Mouse (Mus musculus) hindbrain, embryonic 14.5 days (tissue): ENCODE measurements around the gene A830005F24Rik. TPM values are rescaled to one million over a fixed set of nuclear protein-coding genes. Genes with fewer than 3 reads are reported as not detected.
"Not testable (repeated sequence)": the region's sequence is repeated elsewhere in the genome, so short reads cannot be mapped to it uniquely, and the experiment has no call there.

Source experiments
- ATAC-seq: fragments of 200-750 bp; cut with Nextera tagmentation; 2 replicates; pipeline ENCODE4 v1.8.0; 2017; ENCODE audit warnings: moderate number of reproducible peaks, mild to moderate bottlenecking, moderate TSS enrichment, moderate library complexity; ENCODE audit not compliant: low FRiP score
- DNase-seq: peaks from one replicate; pipeline ENCODE4 v3.0.0-alpha.2; 2015; ENCODE audit warnings: low spot score
- H3K27ac ChIP-seq: fragments of 300-500 bp; sonication (generic); 2 replicates; pipeline ENCODE4 v1.5.1; 2014; ENCODE audit warnings: mild to moderate bottlenecking, moderate library complexity
- H3K27me3 ChIP-seq: fragments of 300-500 bp; sonication (generic); 2 replicates; pipeline ENCODE4 v1.6.1; 2014; ENCODE audit warnings: mild to moderate bottlenecking, low read length, mixed read lengths; ENCODE audit not compliant: control insufficient read depth, insufficient read depth
- H3K36me3 ChIP-seq: fragments of 300-500 bp; sonication (generic); replicated peaks from 2 replicates; pipeline ENCODE4 v1.6.1; 2014; ENCODE audit not compliant: control insufficient read depth, insufficient read depth
- H3K4me1 ChIP-seq: fragments of 300-500 bp; sonication (generic); replicated peaks from 2 replicates; pipeline ENCODE4 v1.6.1; 2014; ENCODE audit warnings: antibody characterized with exemption, low read length, mixed read lengths; ENCODE audit not compliant: control insufficient read depth, insufficient read depth
- H3K4me2 ChIP-seq: fragments of 300-500 bp; sonication (generic); replicated peaks from 2 replicates; pipeline ENCODE4 v1.6.1; 2014; ENCODE audit warnings: mild to moderate bottlenecking, moderate library complexity
- H3K4me3 ChIP-seq: fragments of 300-500 bp; sonication (generic); replicated peaks from 2 replicates; pipeline ENCODE4 v1.5.1; 2014; ENCODE audit warnings: mild to moderate bottlenecking, low read length
- H3K9ac ChIP-seq: fragments of 300-500 bp; sonication (generic); 2 replicates; pipeline ENCODE4 v1.6.1; 2014
- H3K9me3 ChIP-seq: fragments of 300-500 bp; sonication (generic); 2 replicates; pipeline ENCODE4 v1.6.1; 2016; ENCODE audit warnings: low read length; ENCODE audit not compliant: control insufficient read depth
- WGBS: fragments of 180-500 bp; shearing (Covaris S2); extraction: QIAGEN DNeasy Blood & Tissue Kit; methylation state at CpG from one replicate; pipeline ENCODE4 v1.1.7; 2014; 5-methylcytosine and 5-hydroxymethylcytosine counted together
- polyA plus RNA-seq: library from polyadenylated mRNA; unstranded; fragments of >200 nt; fragmentation: Nextera tagmentation; extraction: Ambion mirVana; gene quantifications from 2 replicates; pipeline ENCODE4 v1.2.1, GENCODE M21; 2014

The A830005F24Rik gene
- polyA plus RNA-seq, 1 experiment from 2014 or later = 3.4 TPM

DNA sequence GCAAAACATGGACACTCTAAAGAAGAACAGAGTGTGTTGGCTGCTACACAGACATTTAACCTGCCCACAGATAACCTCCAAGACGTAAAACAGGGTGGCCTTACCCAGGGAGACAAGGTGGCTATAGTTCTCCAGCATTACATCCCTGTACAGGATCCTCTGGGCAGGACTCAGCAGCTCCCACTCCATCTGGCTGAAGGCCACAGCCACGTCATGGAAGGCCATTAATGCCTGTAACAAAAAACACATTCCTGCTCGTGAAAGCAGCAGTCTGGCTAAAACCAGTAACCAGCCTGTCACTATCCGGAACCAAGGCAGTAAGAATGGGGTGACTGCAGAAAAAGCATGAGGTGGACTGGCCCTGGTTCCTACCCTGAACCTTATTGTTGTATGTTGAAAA is 14.7 kb upstream of the A830005F24Rik start:
- Histone ChIP-seq H3K9me3 (peaks cover 12% of the 10 kb centered on the region), H3K27me3 (no peaks in the 10 kb centered on the region), H3K4me2 (no peak overlapping the region), H3K4me3 (no peak overlapping the region), H3K4me1 (peaks cover 5% of the 10 kb centered on the region; the same call in 1 of the 2 replicates), H3K9ac (no peak overlapping the region), H3K36me3 (peaks cover 27% of the 10 kb centered on the region), H3K27ac (0 out of 2 replicates have a peak overlapping the region, but pooled peaks have one; percentile 43)
- no peak for ATAC-seq
- WGBS = 64% methylated on average over 4 of the region's 4 CpGs
- peak; percentile 41 for DNase-seq

DNA sequence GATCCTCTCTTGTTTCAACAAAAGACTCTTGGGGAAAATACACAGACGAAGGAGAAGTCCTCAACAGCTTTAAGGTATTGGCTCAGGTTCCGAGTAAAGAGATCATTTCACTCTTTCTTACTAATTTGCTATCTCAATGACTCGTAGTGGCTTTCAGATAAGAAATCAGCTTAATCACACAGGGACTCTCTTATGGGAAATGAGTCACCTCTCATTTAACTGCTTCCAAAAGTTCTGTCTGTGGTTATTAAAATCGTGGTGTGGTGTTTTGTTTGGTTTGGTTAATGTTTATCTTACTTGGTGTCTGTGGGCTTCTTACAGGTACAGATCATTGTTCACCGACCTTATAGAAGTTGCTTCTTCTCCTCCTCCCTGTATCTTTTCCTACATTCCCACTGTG is 10.9 kb upstream of the A830005F24Rik start:
- Histone ChIP-seq H3K36me3 (peaks cover 43% of the 10 kb centered on the region), H3K9ac (no peak overlapping the region), H3K4me1 (peaks cover 5% of the 10 kb centered on the region; the same call in 1 of the 2 replicates), H3K27ac (no peak overlapping the region), H3K27me3 (no peaks in the 10 kb centered on the region), H3K4me2 (no peak overlapping the region), H3K9me3 (peaks cover 6% of the 10 kb centered on the region; the same call in 1 of the 2 replicates), H3K4me3 (no peak overlapping the region)
- 94% methylated on average over 5 of the region's 5 CpGs for WGBS
- DNase-seq (no peak), ATAC-seq (no peak)

DNA sequence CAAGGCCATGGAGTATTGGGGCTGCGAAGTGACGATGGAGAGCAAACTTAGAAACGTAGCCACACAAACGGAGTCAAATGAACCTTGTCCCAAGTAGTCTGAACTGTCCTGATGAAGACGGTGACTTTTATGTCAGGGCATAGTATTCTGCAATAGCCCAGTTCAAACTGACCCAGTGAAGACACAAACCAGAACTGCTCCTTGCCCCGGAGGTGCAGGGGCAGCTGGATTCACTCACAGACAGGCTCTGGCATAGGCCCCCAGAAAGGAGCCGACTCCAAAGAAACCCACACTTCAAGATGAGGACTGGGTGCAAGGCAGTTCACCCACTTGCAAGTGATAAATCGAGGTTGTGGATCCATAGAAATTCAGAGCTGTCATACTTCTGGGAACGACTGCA is 4.7 kb upstream of the A830005F24Rik start:
- DNase-seq (no peak), ATAC-seq (no peak)
- Histone ChIP-seq H3K4me1 (peaks cover 9% of the 10 kb centered on the region), H3K9me3 (peaks cover 2% of the 10 kb centered on the region; the same call in 1 of the 2 replicates), H3K4me2 (no peak overlapping the region), H3K27ac (no peak overlapping the region), H3K9ac (no peak overlapping the region), H3K36me3 (peaks cover 28% of the 10 kb centered on the region), H3K27me3 (no peaks in the 10 kb centered on the region), H3K4me3 (no peak overlapping the region)
- WGBS = 96% methylated on average over 9 of the region's 9 CpGs

DNA sequence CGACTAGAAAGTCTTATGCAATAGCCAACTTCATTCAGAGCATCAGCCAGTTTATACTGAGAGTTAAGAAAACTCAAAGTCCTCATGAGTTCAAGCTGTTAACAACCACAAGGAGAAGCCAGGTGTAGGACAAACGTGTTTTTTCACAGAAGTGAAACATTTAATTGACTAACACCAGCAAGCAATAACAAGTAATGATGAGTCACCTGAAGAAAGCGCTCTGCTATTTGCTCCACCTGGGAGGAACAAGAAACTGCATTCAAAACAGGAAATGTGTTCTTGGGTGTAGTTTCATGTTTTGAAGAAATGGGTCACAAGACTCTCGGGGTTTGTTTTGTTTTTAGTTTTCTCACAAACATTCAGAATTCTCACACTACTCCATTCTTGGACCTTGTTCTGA is 2.5 kb downstream of the A830005F24Rik start:
- Histone ChIP-seq H3K4me1 (peaks cover 11% of the 10 kb centered on the region), H3K9ac (no peak overlapping the region), H3K36me3 (no peaks in the 10 kb centered on the region), H3K9me3 (no peaks in the 10 kb centered on the region), H3K27me3 (no peaks in the 10 kb centered on the region), H3K4me3 (no peak overlapping the region), H3K27ac (no peak overlapping the region), H3K4me2 (no peak overlapping the region)
- DNase-seq (no peak), ATAC-seq (no peak)
- WGBS = 93% methylated on average over 4 of the region's 4 CpGs

DNA sequence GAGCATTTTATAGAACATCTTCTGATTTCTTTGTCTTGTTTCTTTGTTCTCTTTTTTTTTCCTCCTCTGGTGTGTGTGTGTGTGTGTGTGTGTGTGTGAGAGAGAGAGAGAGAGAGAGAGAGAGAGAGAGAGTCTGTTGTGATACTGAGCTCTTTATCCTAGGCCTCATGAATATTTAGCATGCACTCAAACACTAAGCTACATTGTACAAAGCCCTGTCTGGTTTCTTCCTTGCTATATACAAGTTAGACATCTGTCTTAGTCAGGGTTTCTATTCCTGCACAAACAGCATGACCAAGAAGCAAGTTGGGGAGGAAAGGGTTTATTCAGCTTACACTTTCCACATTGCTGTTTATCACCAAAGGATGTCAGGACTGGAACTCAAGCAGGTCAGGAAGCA is 5.8 kb downstream of the A830005F24Rik start:
- H3K27me3 ChIP-seq, H3K9ac ChIP-seq, H3K4me2 ChIP-seq, H3K27ac ChIP-seq, H3K4me3 ChIP-seq, DNase-seq, H3K4me1 ChIP-seq, H3K36me3 ChIP-seq, H3K9me3 ChIP-seq, ATAC-seq: not testable (repeated sequence)

DNA sequence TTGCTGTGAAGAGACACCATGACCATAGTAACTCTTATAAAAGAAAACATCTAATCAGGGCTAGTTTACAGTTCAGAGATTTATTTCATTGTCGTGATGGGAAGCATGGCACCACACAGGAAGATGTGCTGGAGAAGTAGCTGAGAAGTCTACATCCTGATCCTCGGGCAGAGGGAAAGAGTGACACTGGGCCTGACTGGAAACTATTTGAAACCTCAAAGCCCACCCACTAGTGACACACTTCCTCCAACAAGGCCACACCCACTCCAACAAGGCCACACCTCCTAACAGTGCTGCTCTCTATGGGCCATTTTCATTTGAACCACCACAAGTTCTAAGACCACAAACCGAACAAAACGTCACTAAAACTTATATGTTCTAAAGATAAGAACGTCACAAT is 12.4 kb downstream of the A830005F24Rik start:
- Histone ChIP-seq H3K4me1 (no peaks in the 10 kb centered on the region), H3K27ac (no peak overlapping the region), H3K9me3 (no peaks in the 10 kb centered on the region), H3K9ac (no peak overlapping the region), H3K36me3 (no peaks in the 10 kb centered on the region), H3K4me3 (no peak overlapping the region), H3K4me2 (no peak overlapping the region), H3K27me3 (no peaks in the 10 kb centered on the region)
- ATAC-seq (no peak), DNase-seq (no peak)
- WGBS = 85% methylated on average over 5 of the region's 5 CpGs

DNA sequence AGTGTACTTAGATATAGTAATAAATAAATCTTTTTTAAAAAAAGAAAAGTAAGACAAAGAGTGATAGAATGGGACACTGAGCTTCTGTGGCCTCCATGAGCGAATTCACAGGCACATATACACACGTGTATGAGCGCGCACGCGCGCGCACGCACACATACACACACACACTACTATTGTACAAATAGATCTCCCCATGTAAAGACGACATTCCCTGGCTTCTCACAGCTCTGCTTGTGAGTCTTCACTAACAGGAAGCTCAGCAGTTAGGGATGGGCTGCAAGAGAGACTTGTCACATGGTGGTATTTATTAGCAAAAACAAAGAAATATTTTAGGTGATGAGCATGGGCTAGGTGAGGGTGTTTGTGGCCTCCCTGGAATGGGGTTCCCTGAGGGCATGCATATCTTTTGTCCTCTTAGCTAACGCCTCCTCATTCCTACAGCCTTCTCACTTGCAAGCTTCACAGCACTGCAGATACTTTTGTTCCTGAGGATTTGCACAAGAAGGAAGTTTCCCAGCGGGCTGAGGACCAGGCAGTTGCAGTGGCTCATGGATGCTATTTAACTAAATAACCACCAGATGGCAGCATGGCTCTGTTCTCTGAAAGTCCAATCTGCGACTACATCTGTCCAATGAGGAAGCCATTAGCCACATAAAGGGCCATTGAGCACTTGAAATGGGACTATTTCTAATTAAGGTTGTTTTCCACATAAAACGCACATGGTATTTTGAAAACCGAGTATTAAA is 14.9 kb downstream of the A830005F24Rik start:
- no peaks in the 10 kb centered on the region for H3K4me1 ChIP-seq
- H3K4me2 ChIP-seq = no peak overlapping the region
- ATAC-seq = peak; percentile 85
- H3K27ac ChIP-seq = no peak overlapping the region
- no peaks in the 10 kb centered on the region for H3K9me3 ChIP-seq
- no peaks in the 10 kb centered on the region for H3K36me3 ChIP-seq
- 55% methylated on average over 15 of the region's 15 CpGs for WGBS
- H3K27me3 ChIP-seq = no peaks in the 10 kb centered on the region
- no peak overlapping the region for H3K9ac ChIP-seq
- DNase-seq = peak; percentile 97
- no peak overlapping the region for H3K4me3 ChIP-seq

DNA sequence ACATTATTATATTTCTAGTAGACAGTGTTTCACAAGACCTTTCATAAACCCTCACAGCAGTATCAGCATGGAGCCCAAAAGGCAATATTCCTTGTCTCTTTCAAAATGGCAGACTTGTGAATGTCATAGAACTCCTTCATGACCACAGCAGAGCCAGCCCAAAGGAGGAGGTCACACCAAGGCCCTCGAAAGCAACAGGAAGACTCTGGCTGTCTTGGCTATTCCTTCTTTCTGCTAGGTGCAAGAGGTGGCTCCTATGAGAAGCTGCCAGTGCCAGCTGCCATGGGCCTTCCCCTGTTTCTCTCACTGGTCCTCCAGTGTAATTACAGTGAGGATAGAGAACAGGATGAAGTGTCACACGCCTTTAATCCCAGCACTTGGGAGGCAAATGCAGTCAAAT is 15.7 kb downstream of the A830005F24Rik start:
- ATAC-seq = no peak
- no peak overlapping the region for H3K4me3 ChIP-seq
- 57% methylated on average over 2 of the region's 2 CpGs for WGBS

DNA sequence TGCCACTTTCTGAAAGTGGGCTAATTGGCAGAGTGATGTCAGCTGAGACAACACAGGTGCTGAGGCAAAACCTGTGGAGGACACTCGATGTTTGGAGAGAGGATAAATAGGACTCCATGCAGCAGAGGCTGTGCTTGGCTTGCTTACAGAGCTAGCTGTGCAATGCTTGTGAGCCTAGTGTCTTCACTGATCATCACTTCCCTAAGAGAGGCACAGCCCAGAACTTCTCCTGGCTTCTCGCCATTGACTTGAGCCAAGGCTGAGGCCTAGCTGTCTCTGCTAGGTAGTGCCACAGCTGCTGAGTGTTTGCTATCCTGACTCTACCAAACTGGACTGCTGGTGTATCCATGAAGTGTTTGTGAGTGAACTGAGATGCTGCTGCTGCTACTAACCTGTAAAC is 17.3 kb downstream of the A830005F24Rik start:
- DNase-seq = no peak

More for the DNA sequence above, 15.7 kb downstream of the A830005F24Rik start:
- no peaks in the 10 kb centered on the region for H3K9me3 ChIP-seq
- H3K27ac ChIP-seq = no peak overlapping the region
- no peaks in the 10 kb centered on the region for H3K36me3 ChIP-seq
- H3K27me3 ChIP-seq = no peaks in the 10 kb centered on the region
- H3K4me2 ChIP-seq = no peak overlapping the region
- DNase-seq = no peak
- H3K4me1 ChIP-seq = no peaks in the 10 kb centered on the region
- H3K9ac ChIP-seq = no peak overlapping the region

More for the DNA sequence above, 17.3 kb downstream of the A830005F24Rik start:
- no peak for ATAC-seq
- no peak overlapping the region for H3K9ac ChIP-seq
- no peaks in the 10 kb centered on the region for H3K27me3 ChIP-seq
- H3K4me1 ChIP-seq = no peaks in the 10 kb centered on the region
- H3K36me3 ChIP-seq = peaks cover 5% of the 10 kb centered on the region; the same call in 1 of the 2 replicates
- no peaks in the 10 kb centered on the region for H3K9me3 ChIP-seq
- no peak overlapping the region for H3K4me3 ChIP-seq
- no peak overlapping the region for H3K27ac ChIP-seq
- WGBS = 77% methylated on average over 2 of the region's 2 CpGs
- H3K4me2 ChIP-seq = no peak overlapping the region
